Mouse (Mus musculus): Measurements from ENCODE around the gene Chrdl2.

- TF ChIP-seq POLR2A (IDR thresholded peaks at IDR 0.05; ENCODE audit: low read depth, low read length) = no peak
- no peak for TF ChIP-seq CTCF (IDR thresholded peaks at IDR 0.05; ENCODE audit: extremely low read depth, insufficient read length, insufficient replicate concordance, low read depth, low read length)
Observed at GRCm38 (mm10) chr7:100043096-100043495, 37.1 kb downstream of the Chrdl2 start.

Data from small intestine, adult 2 months (tissue).